Mouse (Mus musculus) C2C12 (cell line): ENCODE data around the gene Naa50.

Experiments used
- CTCF ChIP-seq: IDR thresholded peaks from one replicate; pipeline ENCODE4 v1.5.1; 2011; ENCODE audit not compliant: control insufficient read depth, insufficient read depth, insufficient read length
- MAX ChIP-seq: IDR thresholded peaks from one replicate; pipeline ENCODE4 v1.6.1; 2011; ENCODE audit warnings: mild to moderate bottlenecking, control low read depth

DNA sequence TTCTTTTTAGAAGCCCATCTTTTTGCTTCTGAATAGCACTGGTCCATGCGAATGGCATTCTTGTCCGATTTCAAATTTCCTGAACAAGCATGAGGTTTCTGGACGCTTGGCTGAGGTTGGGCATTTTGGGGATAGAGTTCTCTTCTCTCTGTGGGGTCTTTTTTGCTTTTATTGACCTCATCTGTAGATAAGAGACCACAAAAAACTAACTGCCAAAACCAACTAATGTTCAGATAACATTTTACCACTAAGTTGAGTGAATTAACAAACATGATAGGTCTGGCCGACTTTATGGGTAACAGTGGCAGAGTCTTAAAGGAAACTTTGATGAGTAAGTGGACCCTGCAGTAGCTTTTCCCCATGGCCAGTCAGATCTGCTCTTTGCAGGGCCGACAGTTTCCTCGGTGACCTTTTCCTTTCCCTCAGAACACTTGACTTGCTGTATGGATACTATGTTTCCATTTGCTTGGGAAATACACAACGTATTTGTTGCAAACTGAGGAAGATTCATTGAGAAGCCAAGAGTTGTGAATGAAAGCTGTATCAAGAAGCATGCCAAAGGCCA is 34.4 kb downstream of the Naa50 start:
- TF ChIP-seq CTCF (no peak), MAX (no peak)
